Mouse (Mus musculus): Measurements from ENCODE around the gene Creb3l2. TPM values are rescaled to one million over a fixed set of nuclear protein-coding genes. Genes with fewer than 3 reads are reported as not detected.

The Creb3l2 gene
- polyA plus RNA-seq, 1 experiment, result 8.8 TPM

DNA sequence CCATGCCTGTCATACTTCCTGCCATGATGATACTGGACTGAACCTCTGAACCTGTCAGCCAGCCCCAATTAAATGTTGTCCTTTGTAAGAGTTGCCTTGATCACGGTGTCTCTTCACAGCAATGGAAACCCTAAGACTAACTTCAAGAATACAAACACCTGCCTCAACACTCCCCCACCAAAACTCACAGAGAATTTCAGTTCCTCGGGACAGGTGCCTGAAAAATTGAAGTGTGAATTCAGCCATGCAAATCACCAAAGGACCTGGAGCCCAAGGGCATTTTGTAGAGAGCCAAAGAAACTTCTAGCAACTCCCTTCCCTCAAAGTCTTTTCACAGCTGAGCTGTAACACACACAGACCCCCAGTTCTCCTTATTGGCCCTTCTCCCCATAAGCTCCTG, 15.3 kb downstream of the Creb3l2 start:
- no peak for TF ChIP-seq MYOG (IDR thresholded peaks at IDR 0.05; ENCODE audit: control insufficient read depth, extremely low read depth, insufficient read length)
- no peak for TF ChIP-seq FOSL1 (IDR thresholded peaks at IDR 0.05; ENCODE audit: insufficient read depth, low read length, poor library complexity, severe bottlenecking)
- Histone ChIP-seq H3K79me2 (ENCODE audit: control insufficient read depth, insufficient read depth) (peaks cover 55% of the 10 kb centered on the region), H3K27me3 (ENCODE audit: control insufficient read depth, insufficient read depth, insufficient read length) (no peaks in the 10 kb centered on the region), H3K4me3 (ENCODE audit: insufficient read depth, poor library complexity, severe bottlenecking) (no peak overlapping the region), H3K79me3 (ENCODE audit: low read depth) (peaks cover 15% of the 10 kb centered on the region), H3K36me3 (ENCODE audit: control insufficient read depth, insufficient read depth) (no peaks in the 10 kb centered on the region), H3ac (ENCODE audit: control insufficient read depth, insufficient read length, low read depth) (no peak overlapping the region)

DNA sequence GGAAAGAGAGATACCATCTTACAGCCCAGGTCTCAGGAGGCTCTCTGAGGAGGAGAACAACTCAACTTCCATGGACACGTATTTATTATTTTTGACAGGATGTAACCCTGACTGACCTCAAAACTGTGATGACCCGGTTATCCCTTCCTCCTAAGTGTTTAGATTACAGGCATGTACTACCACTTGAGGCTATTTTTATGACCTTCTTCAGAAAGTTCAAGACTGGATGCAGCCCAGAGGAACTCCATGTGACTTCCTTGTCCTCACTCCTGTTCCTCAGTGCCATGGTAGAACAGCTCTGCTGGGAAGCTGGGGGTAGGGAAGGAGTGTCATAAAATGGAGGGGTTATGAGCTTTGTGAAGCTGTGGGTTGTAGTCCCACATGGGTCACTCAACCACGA, 16.1 kb downstream of the Creb3l2 start:
- no peak for TF ChIP-seq USF1 (IDR thresholded peaks at IDR 0.05; ENCODE audit: low read depth)
- no peak for TF ChIP-seq MYOG (IDR thresholded peaks at IDR 0.05; ENCODE audit: control insufficient read depth, extremely low read depth, insufficient read length)
- no peak for TF ChIP-seq FOSL1 (IDR thresholded peaks at IDR 0.05; ENCODE audit: insufficient read depth, low read length, poor library complexity, severe bottlenecking)
- no peak for TF ChIP-seq MYOD1 (IDR thresholded peaks at IDR 0.05; ENCODE audit: control insufficient read depth, insufficient read length, low read depth)
- TF ChIP-seq MAX (IDR thresholded peaks at IDR 0.05), result no peak
- no peak for TF ChIP-seq CTCF (IDR thresholded peaks at IDR 0.05; ENCODE audit: control insufficient read depth, insufficient read depth, insufficient read length)
- no peak for TF ChIP-seq CEBPB (IDR thresholded peaks at IDR 0.05; ENCODE audit: low read depth)
- no peaks in the 10 kb centered on the region for H3K27me3 ChIP-seq (ENCODE audit: control insufficient read depth, insufficient read depth, insufficient read length)
- no peak overlapping the region for H3K4me3 ChIP-seq (ENCODE audit: insufficient read depth, poor library complexity, severe bottlenecking)
- H3K79me3 ChIP-seq (ENCODE audit: low read depth), result peaks cover 16% of the 10 kb centered on the region
- peaks cover 61% of the 10 kb centered on the region for H3K79me2 ChIP-seq (ENCODE audit: control insufficient read depth, insufficient read depth)
- no peaks in the 10 kb centered on the region for H3K36me3 ChIP-seq (ENCODE audit: control insufficient read depth, insufficient read depth)
- no peak overlapping the region for H3ac ChIP-seq (ENCODE audit: control insufficient read depth, insufficient read length, low read depth)

DNA sequence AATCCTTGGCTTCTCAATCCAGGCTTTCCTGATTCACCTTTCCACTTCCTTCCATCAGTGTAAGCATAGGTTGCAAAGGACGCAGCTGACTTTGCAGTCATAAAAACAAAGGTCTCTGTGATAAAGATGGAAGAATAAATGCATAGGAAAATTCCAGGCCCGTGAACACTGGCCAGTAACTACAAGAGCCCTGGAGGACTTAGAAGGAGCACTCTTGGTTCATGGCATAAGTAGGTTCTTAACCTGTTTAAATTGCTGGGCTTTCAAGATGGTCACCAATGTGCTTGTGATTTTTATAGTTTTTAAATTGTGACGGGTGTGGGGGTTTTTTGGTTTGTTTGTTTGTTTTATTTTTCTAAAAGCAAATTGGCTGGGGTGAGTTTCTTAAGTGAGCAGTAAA, 16.9 kb downstream of the Creb3l2 start:
- Histone ChIP-seq H3ac (ENCODE audit: control insufficient read depth, insufficient read length, low read depth) (no peak overlapping the region), H3K4me3 (ENCODE audit: insufficient read depth, poor library complexity, severe bottlenecking) (no peak overlapping the region), H3K36me3 (ENCODE audit: control insufficient read depth, insufficient read depth) (no peaks in the 10 kb centered on the region), H3K27me3 (ENCODE audit: control insufficient read depth, insufficient read depth, insufficient read length) (no peaks in the 10 kb centered on the region), H3K79me3 (ENCODE audit: low read depth) (peaks cover 9% of the 10 kb centered on the region), H3K79me2 (ENCODE audit: control insufficient read depth, insufficient read depth) (peaks cover 55% of the 10 kb centered on the region)
- TF ChIP-seq FOSL1 (IDR thresholded peaks at IDR 0.05; ENCODE audit: insufficient read depth, low read length, poor library complexity, severe bottlenecking), result no peak
- TF ChIP-seq MYOD1 (IDR thresholded peaks at IDR 0.05; ENCODE audit: control insufficient read depth, insufficient read length, low read depth), result no peak

- H3K4me3 ChIP-seq (ENCODE audit: insufficient read depth, poor library complexity, severe bottlenecking), result no peak overlapping the region
- H3K27me3 ChIP-seq (ENCODE audit: control insufficient read depth, insufficient read depth, insufficient read length), result no peaks in the 10 kb centered on the region
- no peak for TF ChIP-seq MAX (IDR thresholded peaks at IDR 0.05)
- TF ChIP-seq CTCF (IDR thresholded peaks at IDR 0.05; ENCODE audit: control insufficient read depth, insufficient read depth, insufficient read length), result no peak
- TF ChIP-seq MYOD1 (IDR thresholded peaks at IDR 0.05; ENCODE audit: control insufficient read depth, insufficient read length, low read depth), result no peak
- TF ChIP-seq CEBPB (IDR thresholded peaks at IDR 0.05; ENCODE audit: low read depth), result no peak
- no peak for TF ChIP-seq MYOG (IDR thresholded peaks at IDR 0.05; ENCODE audit: control insufficient read depth, extremely low read depth, insufficient read length)
- no peak for TF ChIP-seq USF1 (IDR thresholded peaks at IDR 0.05; ENCODE audit: low read depth)
- TF ChIP-seq FOSL1 (IDR thresholded peaks at IDR 0.05; ENCODE audit: insufficient read depth, low read length, poor library complexity, severe bottlenecking), result no peak
- peaks cover 48% of the 10 kb centered on the region for H3K79me2 ChIP-seq (ENCODE audit: control insufficient read depth, insufficient read depth)
- no peaks in the 10 kb centered on the region for H3K36me3 ChIP-seq (ENCODE audit: control insufficient read depth, insufficient read depth)
- peaks cover 9% of the 10 kb centered on the region for H3K79me3 ChIP-seq (ENCODE audit: low read depth)
- no peak overlapping the region for H3ac ChIP-seq (ENCODE audit: control insufficient read depth, insufficient read length, low read depth)
Measured at GRCm38 (mm10) chr6:37424374-37424773, 17.6 kb downstream of the Creb3l2 start.

DNA sequence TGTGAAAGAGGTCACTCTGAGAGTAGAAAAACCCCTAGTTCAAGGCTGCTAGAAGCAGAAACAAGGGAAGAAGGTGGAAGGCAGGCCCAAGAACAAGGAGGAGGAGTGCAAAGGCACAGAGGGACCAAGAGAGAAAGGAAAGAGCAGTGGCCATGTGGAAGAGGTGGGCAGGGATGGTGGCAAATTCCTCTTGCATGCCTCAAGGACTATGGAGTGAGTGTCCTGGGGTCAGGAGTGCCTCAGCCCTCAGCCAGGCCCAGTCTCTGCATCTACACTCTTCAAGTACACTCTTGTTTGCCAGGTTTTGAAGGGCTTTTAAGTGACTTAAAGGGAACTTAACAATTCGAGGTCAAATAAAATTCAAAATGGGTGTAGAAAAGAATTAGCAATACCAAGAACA, 18.6 kb downstream of the Creb3l2 start:
- H3K27me3 ChIP-seq (ENCODE audit: control insufficient read depth, insufficient read depth, insufficient read length), result no peaks in the 10 kb centered on the region
- H3K4me3 ChIP-seq (ENCODE audit: insufficient read depth, poor library complexity, severe bottlenecking), result no peak overlapping the region
- H3K79me3 ChIP-seq (ENCODE audit: low read depth), result peaks cover 6% of the 10 kb centered on the region
- peaks cover 38% of the 10 kb centered on the region for H3K79me2 ChIP-seq (ENCODE audit: control insufficient read depth, insufficient read depth)
- no peak overlapping the region for H3ac ChIP-seq (ENCODE audit: control insufficient read depth, insufficient read length, low read depth)
- no peak for TF ChIP-seq MAX (IDR thresholded peaks at IDR 0.05)
- TF ChIP-seq MYOD1 (IDR thresholded peaks at IDR 0.05; ENCODE audit: control insufficient read depth, insufficient read length, low read depth), result no peak
- TF ChIP-seq USF1 (IDR thresholded peaks at IDR 0.05; ENCODE audit: low read depth), result no peak
- no peak for TF ChIP-seq CEBPB (IDR thresholded peaks at IDR 0.05; ENCODE audit: low read depth)
- no peak for TF ChIP-seq MYOG (IDR thresholded peaks at IDR 0.05; ENCODE audit: control insufficient read depth, extremely low read depth, insufficient read length)
- TF ChIP-seq CTCF (IDR thresholded peaks at IDR 0.05; ENCODE audit: control insufficient read depth, insufficient read depth, insufficient read length), result no peak
- TF ChIP-seq FOSL1 (IDR thresholded peaks at IDR 0.05; ENCODE audit: insufficient read depth, low read length, poor library complexity, severe bottlenecking), result no peak
- no peaks in the 10 kb centered on the region for H3K36me3 ChIP-seq (ENCODE audit: control insufficient read depth, insufficient read depth)

GRCm38 (mm10) chr6:37421124-37421523, 20.8 kb downstream of the Creb3l2 start:
- Histone ChIP-seq H3K79me3 (ENCODE audit: low read depth) (peaks cover 4% of the 10 kb centered on the region), H3K4me3 (ENCODE audit: insufficient read depth, poor library complexity, severe bottlenecking) (no peak overlapping the region), H3ac (ENCODE audit: control insufficient read depth, insufficient read length, low read depth) (no peak overlapping the region), H3K36me3 (ENCODE audit: control insufficient read depth, insufficient read depth) (no peaks in the 10 kb centered on the region), H3K79me2 (ENCODE audit: control insufficient read depth, insufficient read depth) (peaks cover 24% of the 10 kb centered on the region), H3K27me3 (ENCODE audit: control insufficient read depth, insufficient read depth, insufficient read length) (no peaks in the 10 kb centered on the region)
- TF ChIP-seq MYOG (IDR thresholded peaks at IDR 0.05; ENCODE audit: control insufficient read depth, extremely low read depth, insufficient read length), result no peak
- no peak for TF ChIP-seq MAX (IDR thresholded peaks at IDR 0.05)
- TF ChIP-seq FOSL1 (IDR thresholded peaks at IDR 0.05; ENCODE audit: insufficient read depth, low read length, poor library complexity, severe bottlenecking), result no peak
- TF ChIP-seq USF1 (IDR thresholded peaks at IDR 0.05; ENCODE audit: low read depth), result no peak
- no peak for TF ChIP-seq CEBPB (IDR thresholded peaks at IDR 0.05; ENCODE audit: low read depth)
- no peak for TF ChIP-seq CTCF (IDR thresholded peaks at IDR 0.05; ENCODE audit: control insufficient read depth, insufficient read depth, insufficient read length)
- no peak for TF ChIP-seq MYOD1 (IDR thresholded peaks at IDR 0.05; ENCODE audit: control insufficient read depth, insufficient read length, low read depth)
